Mouse (Mus musculus) kidney, postnatal 4 days (tissue): ENCODE results near the gene Gm20671.
"Not testable (repeated sequence)": the region's sequence is repeated elsewhere in the genome, so short reads cannot be mapped to it uniquely, and the experiment has no call there.

Experiments used
- DNase-seq, 2 experiments: peaks; one replicate each; pipeline ENCODE4 v3.0.0; 2021; ENCODE audit warnings: mixed read lengths in 2 of 2

Gm20671 gene

DNA sequence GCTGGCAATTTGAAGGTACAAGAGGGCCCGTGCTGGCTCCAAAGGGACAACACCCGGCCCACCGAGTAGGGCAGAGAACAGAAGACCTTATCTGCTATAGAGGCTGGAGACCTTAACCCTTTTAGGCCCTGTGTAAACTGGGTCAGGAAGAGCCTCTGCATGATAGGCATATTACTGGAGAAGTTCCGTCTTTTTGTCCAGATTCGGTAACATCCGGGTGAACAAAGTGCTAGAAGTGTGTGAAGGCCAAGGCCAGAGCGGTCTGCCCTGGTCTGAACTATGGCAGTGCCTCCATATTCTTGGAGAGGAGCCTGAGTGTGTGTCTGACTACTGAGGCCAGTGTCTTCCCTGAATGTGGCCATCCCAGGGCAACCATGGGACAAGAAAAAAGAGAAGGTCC lies at the start of gene Gm20671:
Gene Gm20671, minus strand, starts transcription at position 101 of the 400 bp plus-strand sequence.
- DNase-seq: no peak

DNA sequence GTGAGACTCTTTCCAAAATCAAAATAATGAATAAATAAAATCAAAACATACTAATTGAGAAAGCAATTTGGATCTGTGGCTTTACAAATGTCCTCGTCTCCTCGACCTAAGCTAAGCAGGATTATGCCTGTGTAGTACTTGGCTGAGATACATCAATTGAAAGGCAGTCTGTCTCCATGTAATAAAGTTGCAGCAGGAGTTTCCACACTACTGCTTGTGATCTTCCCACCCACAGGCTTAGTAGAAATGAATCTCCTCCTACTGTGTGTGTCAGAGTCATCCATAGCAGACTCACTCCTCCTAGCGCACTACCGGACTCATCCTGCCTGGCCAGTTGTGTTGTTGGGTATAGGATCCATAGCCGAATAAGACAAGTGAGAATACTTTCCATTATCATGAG lies 45.4 kb upstream of the Gm20671 start:
- DNase-seq: no peak

DNA sequence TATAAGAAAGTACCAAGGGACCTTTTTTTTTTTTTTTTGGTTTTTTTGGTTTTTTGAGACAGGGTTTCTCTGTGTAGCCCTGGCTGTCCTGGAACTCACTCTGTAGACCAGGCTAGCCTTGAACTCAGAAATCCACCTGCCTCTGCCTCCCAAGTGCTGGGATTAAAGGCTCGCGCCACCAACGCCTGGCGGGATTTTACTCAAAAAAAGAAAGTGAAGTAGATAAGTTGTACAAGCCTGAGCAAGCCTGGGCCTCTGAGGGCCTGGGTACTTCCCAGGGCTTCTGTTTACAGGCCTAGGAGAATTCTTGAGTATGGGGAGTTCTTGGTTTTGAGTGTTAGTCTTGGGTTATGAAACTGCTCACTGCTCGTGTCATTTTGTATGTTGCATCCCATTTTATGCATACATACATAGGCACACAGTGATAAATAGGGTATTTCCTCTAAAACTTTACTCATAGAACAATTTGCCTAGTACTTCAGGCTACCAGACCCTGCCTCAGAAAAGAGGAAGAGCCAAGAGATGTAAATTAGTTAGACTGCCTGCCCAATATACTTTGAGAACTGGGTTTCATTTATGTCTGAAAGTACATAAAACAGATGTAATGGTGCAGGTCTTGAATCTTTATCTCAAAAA lies 42.6 kb upstream of the Gm20671 start:
- DNase-seq: no peak

DNA sequence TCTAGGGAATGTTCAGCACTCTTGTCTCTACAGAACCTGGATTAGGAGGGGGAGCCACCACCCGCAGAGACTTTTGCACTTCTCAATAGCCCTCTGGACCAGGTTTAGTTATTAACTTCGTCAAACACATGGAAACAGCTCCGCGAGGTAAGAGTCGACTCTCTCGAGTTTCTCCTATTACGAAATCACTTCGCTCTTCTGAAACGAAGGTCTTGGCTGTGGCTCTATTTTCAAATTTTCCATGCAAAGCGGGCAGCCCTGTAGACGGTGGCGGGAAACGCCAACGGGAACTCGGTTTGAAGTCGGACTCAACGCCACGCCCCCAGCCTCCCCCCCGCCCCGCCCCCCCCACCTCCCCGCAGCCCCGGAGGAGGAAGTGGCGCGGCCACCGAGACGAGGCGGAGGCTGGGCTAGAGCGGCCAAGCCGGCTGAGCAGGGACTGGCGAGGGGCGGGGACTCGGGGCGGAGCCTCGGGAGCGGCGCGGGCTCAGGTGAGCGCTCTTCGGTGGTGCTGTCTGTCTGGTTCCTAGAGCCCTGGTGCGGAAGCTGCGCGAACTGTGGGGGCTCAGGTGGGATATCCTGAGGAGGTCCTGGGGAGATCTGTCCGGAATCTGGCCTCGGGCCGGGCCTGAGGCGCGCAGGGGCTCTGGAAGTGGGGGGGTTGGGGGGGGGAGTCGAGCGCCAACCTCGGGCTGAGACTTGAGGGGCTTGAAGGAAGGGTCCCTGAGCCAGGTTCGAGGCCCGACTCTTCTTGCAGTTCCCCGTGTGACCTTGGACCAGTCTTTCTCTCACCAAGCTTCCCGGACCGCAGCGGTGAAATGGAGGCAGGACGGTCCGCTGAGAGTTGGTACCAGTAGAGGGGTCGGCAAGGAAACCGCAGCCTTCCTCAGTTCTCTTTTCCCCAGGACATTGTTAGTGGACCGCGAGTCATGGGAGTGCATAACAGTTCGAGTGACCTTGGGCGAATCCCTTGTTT lies 36.6 kb upstream of the Gm20671 start, which contains the start of gene Depdc5:
Gene Depdc5, plus strand, starts transcription at position 449 of the 976 bp plus-strand sequence.
- peak; percentile 97 to 98 for DNase-seq

DNA sequence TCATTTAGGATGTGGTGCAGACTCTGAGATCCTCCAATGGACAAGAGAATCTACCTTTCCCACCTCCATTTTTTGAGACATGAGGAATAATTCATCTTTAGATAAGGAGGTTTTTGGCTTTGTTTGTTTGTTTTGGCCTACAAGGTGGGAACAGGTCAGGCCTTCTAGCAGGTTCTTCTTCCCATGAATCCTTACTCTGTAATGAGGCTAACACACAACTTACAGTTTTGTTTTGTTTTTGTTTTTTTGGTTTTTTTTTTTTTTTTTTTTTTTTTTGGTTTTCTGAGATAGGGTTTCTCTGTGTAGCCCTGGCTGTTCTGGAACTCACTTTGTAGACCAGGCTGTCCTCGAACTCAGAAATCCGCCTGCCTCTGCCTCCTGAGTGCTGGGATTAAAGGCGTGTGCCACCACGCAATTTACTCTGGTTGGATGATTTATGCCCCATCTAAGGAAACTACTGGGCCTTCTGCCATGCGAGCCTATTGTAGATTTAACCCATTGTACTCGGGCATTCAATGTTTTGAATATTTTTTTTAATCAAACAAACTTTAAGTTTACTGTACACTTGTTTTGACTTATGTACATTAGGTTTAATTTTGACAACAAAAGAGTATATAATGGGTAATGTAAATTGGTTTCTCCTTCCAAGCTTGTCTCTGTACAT lies 35.7 kb upstream of the Gm20671 start:
- peak; percentile 39 to 44 for DNase-seq

DNA sequence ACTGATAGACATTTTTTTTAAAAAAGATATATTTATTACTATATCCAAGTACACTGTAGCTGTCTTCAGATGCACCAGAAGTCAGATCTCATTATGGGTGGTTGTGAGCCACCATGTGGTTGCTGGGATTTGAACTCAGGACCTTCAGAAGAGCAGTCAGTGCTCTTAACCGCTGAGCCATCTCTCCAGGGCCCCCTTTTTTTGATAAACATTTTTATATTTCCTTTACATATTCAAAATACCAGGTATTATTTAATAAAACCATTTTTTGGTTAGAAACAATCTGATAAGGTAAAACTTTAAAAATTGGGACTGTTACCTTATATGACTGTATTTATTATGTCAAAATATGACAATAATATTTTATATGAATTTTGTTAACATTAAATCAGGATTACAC lies 34.2 kb upstream of the Gm20671 start:
- no peak for DNase-seq

DNA sequence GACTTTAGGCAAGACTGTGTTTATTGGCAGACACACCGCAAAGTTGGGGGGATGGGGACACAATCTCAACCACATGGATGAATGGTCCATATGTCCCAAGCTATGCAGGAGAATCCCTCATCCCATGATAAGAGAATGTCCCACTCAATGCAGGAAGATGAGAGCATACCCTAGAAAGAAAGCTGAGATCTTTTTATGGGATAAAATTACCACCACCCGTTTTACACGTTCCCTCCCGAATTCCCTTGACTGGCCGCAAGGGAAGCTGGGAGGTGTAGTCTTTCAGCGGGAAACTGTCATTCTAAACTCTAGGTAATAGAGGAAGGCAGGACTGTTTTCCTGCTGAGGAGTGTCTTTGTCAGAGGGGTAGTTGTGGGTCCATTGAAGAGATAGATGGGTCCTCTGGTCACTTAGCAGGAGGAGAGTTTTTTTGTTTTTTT lies 30.9 kb upstream of the Gm20671 start:
- peak; percentile 62 to 66 for DNase-seq

DNA sequence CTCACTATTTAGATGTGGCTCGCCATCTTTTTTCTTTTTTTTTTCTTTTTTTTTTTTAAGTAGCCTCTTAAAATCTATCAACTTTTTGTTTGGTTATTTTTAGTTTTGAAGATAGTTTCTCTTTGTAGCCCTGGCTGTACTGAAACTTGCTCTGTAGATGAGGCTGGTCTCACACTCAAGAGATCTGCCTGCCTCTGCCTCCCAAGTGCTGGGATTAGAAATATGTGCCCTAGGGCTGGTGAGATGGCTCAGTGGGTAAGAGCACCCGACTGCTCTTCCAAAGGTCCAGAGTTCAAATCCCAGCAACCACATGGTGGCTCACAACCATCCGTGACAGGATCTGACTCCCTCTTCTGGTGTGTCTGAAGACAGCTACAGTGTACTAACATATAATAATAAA lies 28.4 kb upstream of the Gm20671 start:
- not testable (repeated sequence) for DNase-seq

DNA sequence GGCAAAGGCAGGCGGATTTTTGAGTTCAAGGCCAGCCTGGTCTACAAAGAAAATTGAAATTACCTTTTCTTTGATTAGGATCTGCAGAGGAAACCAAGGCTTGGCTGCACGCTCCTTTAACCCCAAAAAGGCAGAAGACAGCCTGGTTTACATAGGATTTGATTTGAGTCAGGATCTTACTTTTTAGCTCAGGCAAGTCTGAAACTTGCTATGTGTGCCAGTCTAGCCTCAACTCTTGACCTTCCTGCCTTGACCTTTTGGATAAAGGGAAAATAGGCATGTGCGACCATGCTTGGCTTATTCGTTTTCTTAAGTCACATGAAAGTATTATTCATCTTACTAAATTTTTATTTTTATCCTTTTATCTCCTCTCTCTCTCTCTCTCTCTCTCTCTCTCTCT lies 27.9 kb upstream of the Gm20671 start:
- DNase-seq: no peak

DNA sequence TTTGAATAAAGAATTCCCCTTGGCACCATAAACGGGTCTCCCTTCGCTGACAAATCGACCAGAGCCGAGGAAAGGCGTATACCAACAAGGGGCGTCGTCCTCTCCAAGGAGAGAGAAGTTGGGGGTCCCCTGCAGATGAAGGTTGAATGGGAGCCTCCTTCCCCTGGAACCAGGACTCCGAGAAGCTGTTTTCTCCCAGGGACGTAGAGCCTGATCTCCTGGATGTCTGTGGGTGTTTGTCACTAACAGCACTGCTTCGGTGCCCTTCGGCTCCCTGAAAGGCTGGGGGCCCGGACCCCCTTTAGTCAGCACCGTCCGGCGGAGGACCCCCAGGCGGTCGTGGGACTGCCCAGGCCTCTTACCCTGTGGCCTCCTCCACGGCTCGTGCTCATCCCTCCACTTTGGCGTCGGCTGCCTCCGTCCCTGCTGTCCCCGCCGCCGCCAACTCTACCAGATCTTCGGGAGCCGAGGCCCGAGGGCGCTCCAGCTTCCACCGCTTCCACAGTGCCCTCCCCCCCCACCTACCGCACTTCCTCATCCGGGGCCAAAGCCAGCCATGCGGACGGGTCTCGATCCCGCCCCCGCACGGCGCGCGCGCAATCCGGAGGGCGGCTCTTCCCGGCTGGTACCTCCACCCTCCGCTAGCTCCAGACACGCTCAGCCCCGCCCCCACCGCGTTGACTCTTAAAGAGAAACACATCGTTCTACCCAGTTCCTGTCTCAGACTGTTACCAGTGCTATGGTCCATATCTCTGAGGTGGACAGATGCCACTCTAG lies 27.0 kb upstream of the Gm20671 start, which contains the start of gene Prr14l:
Gene Prr14l, minus strand, starts transcription at position 526 of the 777 bp plus-strand sequence.
- peak; percentile 99 to 100 for DNase-seq

DNA sequence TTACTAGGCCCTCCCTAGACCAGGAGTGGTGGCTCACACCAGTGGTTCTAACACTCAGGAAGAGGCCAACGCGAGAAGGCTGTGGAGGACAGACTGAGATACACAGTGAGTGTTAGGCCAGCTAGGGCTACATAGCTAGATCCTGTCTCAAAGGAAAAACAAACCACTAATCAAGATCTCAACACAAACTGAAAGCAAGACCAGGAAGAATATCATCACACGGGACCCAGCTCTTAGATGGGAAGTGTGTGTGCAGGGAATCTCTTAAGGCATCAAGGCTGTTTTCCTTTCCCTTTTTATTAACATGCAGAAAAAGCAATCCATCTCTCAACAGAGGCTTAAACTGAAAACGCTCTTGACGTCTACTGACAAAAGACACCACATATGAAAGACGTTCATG lies 25.1 kb upstream of the Gm20671 start:
- peak in 1 of 2 experiments; percentile 5 for DNase-seq

DNA sequence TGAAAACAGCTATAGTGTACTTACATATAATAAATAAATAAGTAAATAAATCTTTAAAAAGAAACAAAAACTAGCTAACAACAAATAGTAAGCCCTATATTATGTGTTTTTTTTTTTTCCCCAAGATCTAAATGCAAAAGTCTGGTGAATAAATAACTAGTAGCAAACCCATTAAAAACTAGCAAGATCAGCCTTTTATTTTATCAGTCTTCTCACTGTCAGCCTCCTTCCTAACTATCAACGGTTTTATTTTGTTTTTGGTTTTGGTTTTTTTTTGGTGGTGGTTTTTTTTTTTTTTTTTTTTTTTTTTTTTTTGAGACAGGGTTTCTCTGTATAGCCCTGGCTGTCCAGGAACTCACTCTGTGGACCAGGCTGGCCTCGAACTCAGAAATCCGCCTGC lies 22.7 kb upstream of the Gm20671 start:
- not testable (repeated sequence) for DNase-seq

DNA sequence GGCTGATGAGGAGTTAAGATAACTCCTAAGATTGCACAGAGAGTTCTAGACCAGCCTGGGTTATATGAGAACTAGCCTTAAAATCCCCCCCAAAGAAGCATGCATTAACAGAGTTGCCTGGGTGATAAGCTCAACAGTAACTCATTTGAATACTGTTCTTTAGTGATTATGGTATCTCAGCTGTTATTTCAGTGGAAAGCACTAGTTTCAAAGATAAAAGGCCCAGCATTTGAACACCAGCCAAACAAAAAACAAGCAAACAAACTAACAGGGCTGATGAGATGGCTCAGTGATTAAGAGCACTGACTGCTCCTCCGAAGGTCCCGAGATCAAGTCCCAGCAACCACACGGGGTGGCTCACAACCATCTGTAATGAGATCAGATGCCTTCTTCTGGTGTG lies 22.3 kb upstream of the Gm20671 start:
- DNase-seq: no peak

DNA sequence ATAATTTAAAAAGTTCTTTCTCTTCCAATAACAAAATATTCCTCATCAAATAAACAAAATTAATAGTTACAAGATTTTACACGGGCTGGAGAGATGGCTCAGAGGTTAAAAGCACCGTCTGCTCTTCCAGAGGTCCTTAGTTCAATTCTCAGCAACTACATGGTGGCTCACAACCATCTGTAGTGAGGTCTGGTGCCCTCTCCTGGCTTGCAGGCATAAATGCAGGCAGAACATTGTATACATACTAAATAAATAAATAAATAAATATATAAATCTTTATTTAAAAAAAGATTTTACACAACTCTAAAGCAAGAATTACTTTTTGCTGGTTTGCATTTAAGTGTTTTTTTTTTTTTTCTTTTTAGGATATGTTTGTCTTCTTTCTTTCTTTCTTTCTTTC lies 13.1 kb upstream of the Gm20671 start:
- no peak for DNase-seq

DNA sequence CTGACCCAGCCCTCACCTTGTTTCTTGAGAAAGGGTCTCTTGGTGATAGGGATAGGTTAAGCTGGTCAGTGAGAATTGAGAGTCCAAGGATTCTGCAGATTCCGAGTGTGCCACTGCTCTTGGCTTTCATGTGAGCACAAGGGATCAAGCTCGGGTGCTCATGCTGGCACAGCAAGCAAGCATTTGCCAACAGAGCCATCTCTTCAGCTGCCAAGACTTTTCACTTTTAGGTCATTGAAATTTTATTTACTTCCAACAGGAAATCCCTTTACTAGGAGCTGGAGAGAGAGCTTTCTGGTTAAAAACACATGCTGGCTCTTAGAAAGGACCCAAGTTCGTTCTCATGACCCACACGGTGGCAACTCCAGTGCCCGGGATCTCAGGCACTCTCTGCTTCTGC lies 10.1 kb upstream of the Gm20671 start:
- no peak for DNase-seq

DNA sequence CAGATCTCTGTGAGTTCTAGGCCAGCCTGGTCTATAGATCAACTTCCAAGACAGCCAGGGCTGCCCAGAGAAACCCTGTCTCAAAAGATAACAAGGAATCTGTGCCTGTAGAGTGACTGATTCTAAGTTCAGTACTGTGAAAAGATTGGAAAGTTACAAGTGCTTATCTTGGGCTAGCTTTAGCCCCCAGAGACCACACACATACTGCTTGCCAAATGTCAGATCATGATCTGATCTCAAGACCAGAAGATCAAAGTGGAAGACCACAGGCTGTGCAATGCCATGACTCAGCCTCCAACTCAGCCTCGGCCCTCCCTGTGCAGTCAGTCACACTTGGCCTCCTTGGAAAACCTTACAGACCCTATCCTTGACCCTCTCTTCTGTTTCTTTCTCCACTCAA lies 7.6 kb upstream of the Gm20671 start:
- no peak for DNase-seq

DNA sequence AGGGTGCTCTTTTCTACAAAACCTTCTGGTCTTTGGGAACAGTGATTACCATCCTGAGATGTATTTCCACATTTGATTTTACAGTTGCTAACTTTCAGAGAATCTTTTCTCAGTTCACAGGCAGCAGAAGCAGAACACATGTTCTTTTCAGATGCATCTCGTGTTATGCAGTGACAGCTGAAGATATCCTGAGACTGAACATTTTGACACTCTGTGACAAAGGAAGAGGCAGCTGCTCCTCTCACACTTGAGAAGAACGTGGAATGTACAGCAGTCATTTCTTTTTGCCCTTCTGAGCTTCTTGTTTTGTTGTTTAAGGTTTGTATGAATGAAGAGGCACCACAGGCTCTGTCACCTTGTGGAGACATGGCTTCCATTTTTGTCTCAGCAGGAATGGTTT lies 3.1 kb upstream of the Gm20671 start:
- DNase-seq: no peak

DNA sequence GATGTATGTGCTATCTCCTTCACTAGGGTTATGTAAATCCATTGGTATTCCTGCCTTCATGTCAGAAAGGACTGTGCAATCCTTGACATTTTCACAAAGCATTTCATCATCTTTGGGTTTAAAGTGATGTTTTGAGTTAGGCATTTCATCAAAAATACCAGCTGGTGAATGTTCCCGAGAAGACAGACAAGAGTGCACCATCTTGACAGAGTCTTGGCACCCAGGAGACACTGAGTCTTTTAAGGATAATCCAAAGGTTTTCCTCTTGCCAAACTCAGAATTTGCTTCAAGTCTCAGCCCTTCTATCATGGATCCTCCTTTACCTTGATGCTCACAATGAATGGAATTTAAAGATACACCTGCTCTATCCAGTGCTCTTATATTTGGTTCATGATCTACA lies 1.9 kb upstream of the Gm20671 start:
- DNase-seq: not testable (repeated sequence)

DNA sequence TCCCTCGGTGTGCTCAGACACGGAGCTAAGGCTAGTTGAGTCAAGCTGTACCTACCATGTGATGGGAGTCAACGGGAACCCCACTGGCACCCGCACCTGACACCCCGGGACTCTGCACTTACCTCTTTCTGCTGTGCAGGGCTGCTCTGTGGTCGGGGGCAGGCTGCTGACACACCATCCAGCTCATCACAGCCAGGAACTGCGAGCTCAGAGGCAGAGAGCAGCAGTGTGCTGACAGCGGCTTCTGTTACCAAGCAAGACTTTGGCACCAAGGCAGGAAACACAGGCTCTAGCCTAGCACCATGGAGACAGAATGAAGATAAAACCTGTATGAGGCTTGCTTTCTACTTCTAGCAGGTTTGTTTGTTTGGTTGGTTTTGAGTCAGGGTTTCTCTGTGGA lies 6.4 kb downstream of the Gm20671 start:
- no peak for DNase-seq

DNA sequence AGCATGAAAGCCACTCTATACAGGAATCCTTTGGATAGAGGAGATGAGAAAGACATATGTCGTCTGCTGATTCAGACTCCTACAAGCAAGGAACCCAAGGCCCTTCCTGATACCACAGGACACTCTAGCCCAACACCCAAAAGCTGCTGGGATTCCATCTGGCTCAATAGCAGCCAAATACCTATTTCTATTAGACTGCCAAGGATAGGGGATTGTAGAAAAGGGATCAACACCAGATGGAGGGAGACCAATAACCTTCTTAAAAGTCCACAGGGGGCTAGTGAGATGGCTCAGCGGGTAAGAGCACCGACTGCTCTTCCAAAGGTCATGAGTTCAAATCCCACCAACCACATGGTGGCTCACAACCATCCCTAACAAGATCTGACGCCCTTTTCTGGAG lies 11.5 kb downstream of the Gm20671 start:
- no peak for DNase-seq

DNA sequence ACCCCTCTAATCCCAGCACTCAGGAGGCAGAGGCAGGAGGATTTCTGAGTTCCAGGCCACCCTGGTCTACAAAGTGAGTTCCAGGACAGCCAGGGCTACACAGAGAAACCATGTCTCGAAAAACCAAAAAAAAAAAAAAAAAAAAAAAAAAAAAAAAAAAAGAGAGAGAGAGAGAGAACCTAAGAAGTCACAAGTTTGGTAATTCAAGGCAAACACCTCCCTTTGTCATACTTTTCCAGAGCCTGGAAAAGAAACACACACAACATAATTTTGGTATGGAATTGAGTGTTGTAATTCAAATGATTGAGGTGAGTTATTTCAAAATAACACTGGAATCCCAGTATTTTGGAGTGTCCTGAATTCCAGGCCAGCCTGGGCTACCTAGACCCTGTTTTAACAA lies 40.5 kb downstream of the Gm20671 start:
- not testable (repeated sequence) for DNase-seq

DNA sequence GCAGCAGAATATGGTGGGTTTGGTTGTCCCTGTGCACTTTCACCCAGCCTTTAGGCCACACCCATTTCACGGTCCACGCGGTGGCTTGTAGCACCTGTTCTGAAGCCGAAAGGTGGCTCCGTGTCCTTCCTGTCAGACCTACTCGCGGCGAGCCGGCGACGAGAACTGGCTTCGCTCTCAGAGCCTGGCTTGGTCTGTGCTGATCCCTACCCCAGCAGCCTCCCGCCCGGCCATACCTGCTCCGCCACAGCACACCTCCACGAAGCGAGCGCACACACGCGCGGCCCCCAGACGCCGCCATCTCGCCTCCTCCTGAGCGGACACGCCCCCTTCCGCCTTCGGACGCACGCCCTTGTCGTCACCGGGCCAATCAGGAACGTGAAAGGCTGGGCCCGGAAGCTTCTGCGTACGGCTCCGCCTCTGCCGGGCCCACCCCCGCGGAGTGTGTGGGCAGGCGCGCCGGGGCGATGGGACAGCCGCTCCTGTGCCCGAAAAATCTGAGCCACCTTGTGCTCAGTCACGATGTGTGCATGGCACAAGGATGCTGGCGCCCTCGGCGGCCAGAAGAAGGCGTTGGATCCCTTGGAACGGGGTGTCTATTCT lies 41.5 kb downstream of the Gm20671 start, which contains the start of gene Pisd:
Gene Pisd, minus strand, starts transcription at position 334 of the 603 bp plus-strand sequence.
- peak; percentile 96 to 97 for DNase-seq
